Mouse (Mus musculus): ENCODE data around the gene Gsta2.
A peak's percentile ranks its signal among the peaks of the same experiment; 100 is the strongest.
"Not testable (repeated sequence)": the region's sequence is repeated elsewhere in the genome, so short reads cannot be mapped to it uniquely, and the experiment has no call there.

The Gsta2 gene

GRCm38 (mm10) chr9:78355611-78356010 lies at the start of gene Gsta2:
Gsta2 (minus strand) TSS chr9:78355788.
- DNase-seq (ENCODE audit: low read depth, low spot score): no peak

- DNase-seq (ENCODE audit: low read depth, low spot score): no peak
Observed at GRCm38 (mm10) chr9:78401596-78401995, 46.0 kb upstream of the Gsta2 start.

GRCm38 (mm10) chr9:78400570-78400969 lies 45.0 kb upstream of the Gsta2 start:
- DNase-seq (ENCODE audit: low read depth, low spot score): no peak

GRCm38 (mm10) chr9:78396517-78396916 lies 40.9 kb upstream of the Gsta2 start:
- DNase-seq (ENCODE audit: low read depth, low spot score): no peak

GRCm38 (mm10) chr9:78395630-78396351 lies 40.2 kb upstream of the Gsta2 start, which contains the start of gene Ddx43:
Ddx43 (plus strand) TSS chr9:78395777.
- DNase-seq (ENCODE audit: low read depth, low spot score): peak; percentile 48

GRCm38 (mm10) chr9:78395244-78395629 lies 39.6 kb upstream of the Gsta2 start:
- DNase-seq (ENCODE audit: low read depth, low spot score): no peak

GRCm38 (mm10) chr9:78394602-78395001 lies 39.0 kb upstream of the Gsta2 start:
- peak; percentile 16 for DNase-seq (ENCODE audit: low read depth, low spot score)

GRCm38 (mm10) chr9:78393741-78394140 lies 38.2 kb upstream of the Gsta2 start:
- DNase-seq (ENCODE audit: low read depth, low spot score): no peak

GRCm38 (mm10) chr9:78389981-78390380 lies 34.4 kb upstream of the Gsta2 start:
- DNase-seq (ENCODE audit: low read depth, low spot score): no peak

GRCm38 (mm10) chr9:78386947-78387346 lies 31.4 kb upstream of the Gsta2 start:
- DNase-seq (ENCODE audit: low read depth, low spot score): no peak

- DNase-seq (ENCODE audit: low read depth, low spot score): no peak
Observed at GRCm38 (mm10) chr9:78385893-78386292, 30.3 kb upstream of the Gsta2 start.

GRCm38 (mm10) chr9:78378113-78378785 lies 22.7 kb upstream of the Gsta2 start, which contains the start of gene Ooep:
Ooep (minus strand) TSS chr9:78378725.
- DNase-seq (ENCODE audit: low read depth, low spot score): peak; percentile 46

GRCm38 (mm10) chr9:78377546-78377945 lies 22.0 kb upstream of the Gsta2 start:
- DNase-seq (ENCODE audit: low read depth, low spot score): no peak

- DNase-seq (ENCODE audit: low read depth, low spot score): no peak
Observed at GRCm38 (mm10) chr9:78375486-78375885, 19.9 kb upstream of the Gsta2 start.

GRCm38 (mm10) chr9:78374885-78375389 lies 19.3 kb upstream of the Gsta2 start:
- no peak for DNase-seq (ENCODE audit: low read depth, low spot score)

GRCm38 (mm10) chr9:78374397-78374796 lies 18.8 kb upstream of the Gsta2 start:
- no peak for DNase-seq (ENCODE audit: low read depth, low spot score)

GRCm38 (mm10) chr9:78372827-78373504 lies 17.4 kb upstream of the Gsta2 start:
- DNase-seq (ENCODE audit: low read depth, low spot score): no peak

- DNase-seq (ENCODE audit: low read depth, low spot score): no peak
Observed at GRCm38 (mm10) chr9:78371441-78371840, 15.9 kb upstream of the Gsta2 start.

GRCm38 (mm10) chr9:78369786-78370185 lies 14.2 kb upstream of the Gsta2 start:
- no peak for DNase-seq (ENCODE audit: low read depth, low spot score)

GRCm38 (mm10) chr9:78369349-78369748 lies 13.8 kb upstream of the Gsta2 start:
- no peak for DNase-seq (ENCODE audit: low read depth, low spot score)

- DNase-seq (ENCODE audit: low read depth, low spot score): no peak
Observed at GRCm38 (mm10) chr9:78368671-78369293, 13.2 kb upstream of the Gsta2 start.

GRCm38 (mm10) chr9:78367959-78368358 lies 12.4 kb upstream of the Gsta2 start, which contains the start of gene Dppa5a:
Dppa5a (minus strand) TSS chr9:78368177.
- DNase-seq (ENCODE audit: low read depth, low spot score): not testable (repeated sequence)

Data from brain, adult 2 months (tissue).